Mouse (Mus musculus): ENCODE measurements around the gene Zfp280c. TPM values are rescaled to one million over a fixed set of nuclear protein-coding genes. Genes with fewer than 3 reads are reported as not detected.

Zfp280c gene
- polyA plus RNA-seq, 1 experiment from 2014 or later = 19.1 TPM

DNA sequence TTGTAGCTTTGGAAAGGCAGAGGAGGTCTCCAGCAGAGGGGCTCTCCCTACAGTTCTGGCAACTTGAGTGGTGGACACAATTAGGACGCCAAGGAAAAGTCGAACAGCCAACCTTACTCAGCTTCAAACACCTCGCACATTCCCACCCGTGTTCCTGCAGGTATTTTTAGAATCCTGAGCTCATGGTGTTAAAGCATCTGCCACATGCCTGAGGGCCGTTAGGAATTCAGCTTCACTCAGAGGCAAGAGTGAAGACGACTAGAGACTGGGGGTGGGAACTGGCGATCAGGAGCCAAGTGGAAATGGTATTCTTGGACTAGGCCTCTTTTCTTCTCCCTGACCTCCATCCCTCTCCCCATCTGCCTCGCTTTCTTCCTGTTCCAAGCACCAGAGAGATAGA is 68.4 kb downstream of the Zfp280c start:
- no peak overlapping the region for H3K4me3 ChIP-seq
- no peak overlapping the region for H3K27ac ChIP-seq
- no peak overlapping the region for H3K4me2 ChIP-seq (replicated peaks)
- H3K9ac ChIP-seq = no peak overlapping the region
- H3K4me1 ChIP-seq = no peaks in the 10 kb centered on the region
- no peaks in the 10 kb centered on the region for H3K36me3 ChIP-seq
- WGBS = 46% methylated on average over 8 of the region's 8 CpGs
- ATAC-seq (ENCODE audit: insufficient number of reproducible peaks, insufficient read depth, low FRiP score, low TSS enrichment) = no peak
- H3K27me3 ChIP-seq = no peaks in the 10 kb centered on the region
- H3K9me3 ChIP-seq = no peaks in the 10 kb centered on the region

DNA sequence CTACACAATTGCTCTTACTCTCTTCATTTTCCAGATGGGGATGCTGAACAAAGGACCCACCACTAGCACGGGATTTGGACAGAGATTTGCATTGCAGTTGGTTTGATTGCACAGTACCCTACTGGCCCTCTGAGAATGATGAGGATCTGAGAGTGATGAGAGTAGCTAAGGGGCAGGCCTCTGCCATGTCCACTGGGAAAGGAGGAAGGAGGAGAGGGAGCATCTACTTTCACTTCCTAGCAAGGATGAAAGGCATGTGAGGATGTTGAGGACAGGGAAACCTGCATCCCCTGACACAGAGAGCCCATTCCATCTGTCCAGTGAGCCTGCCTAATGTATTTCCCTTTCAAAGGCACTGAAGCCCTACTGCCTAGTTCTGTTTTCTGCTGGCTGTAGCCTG is 69.0 kb downstream of the Zfp280c start:
- no peaks in the 10 kb centered on the region for H3K9me3 ChIP-seq
- H3K27me3 ChIP-seq = no peaks in the 10 kb centered on the region
- H3K27ac ChIP-seq = no peak overlapping the region
- no peak overlapping the region for H3K4me3 ChIP-seq
- no peak for ATAC-seq (ENCODE audit: insufficient number of reproducible peaks, insufficient read depth, low FRiP score, low TSS enrichment)
- no peaks in the 10 kb centered on the region for H3K36me3 ChIP-seq
- H3K4me2 ChIP-seq (replicated peaks) = no peak overlapping the region
- H3K9ac ChIP-seq = no peak overlapping the region
- H3K4me1 ChIP-seq = no peaks in the 10 kb centered on the region
- WGBS = 72% methylated on average over 1 of the region's 1 CpGs

DNA sequence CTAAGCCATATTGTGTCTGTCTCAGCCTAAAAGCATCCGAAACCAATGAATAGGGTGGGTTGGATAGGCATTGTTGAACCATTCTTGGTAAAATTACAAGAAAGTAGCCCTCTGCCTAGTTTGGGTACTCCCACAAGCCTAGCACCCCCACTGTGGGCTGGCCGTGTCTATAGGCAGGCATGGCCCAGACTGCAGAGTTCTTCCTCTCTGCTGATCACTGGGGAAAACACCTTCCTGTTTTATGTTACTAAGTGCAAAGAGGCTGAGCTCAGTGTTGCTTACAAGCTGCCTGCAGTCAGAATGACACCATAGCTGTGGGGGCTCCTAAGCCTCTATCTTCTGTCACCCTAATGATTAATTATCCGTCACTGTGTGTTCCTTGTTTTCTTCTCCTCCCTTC is 70.8 kb downstream of the Zfp280c start:
- no peak overlapping the region for H3K4me3 ChIP-seq
- no peaks in the 10 kb centered on the region for H3K9me3 ChIP-seq
- H3K9ac ChIP-seq = no peak overlapping the region
- no peaks in the 10 kb centered on the region for H3K27me3 ChIP-seq
- H3K27ac ChIP-seq = no peak overlapping the region
- no peaks in the 10 kb centered on the region for H3K4me1 ChIP-seq
- H3K36me3 ChIP-seq = no peaks in the 10 kb centered on the region
- no peak overlapping the region for H3K4me2 ChIP-seq (replicated peaks)
- ATAC-seq (ENCODE audit: insufficient number of reproducible peaks, insufficient read depth, low FRiP score, low TSS enrichment) = no peak
- WGBS = 65% methylated on average over 3 of the region's 3 CpGs

- no peak for ATAC-seq (ENCODE audit: insufficient number of reproducible peaks, insufficient read depth, low FRiP score, low TSS enrichment)
- WGBS = 72% methylated on average over 3 of the region's 3 CpGs
Observed at GRCm38 (mm10) chrX:48521651-48522050, 72.7 kb downstream of the Zfp280c start.

GRCm38 (mm10) chrX:48519549-48520085 is 74.7 kb downstream of the Zfp280c start:
- no peak; the same call in 1 of the 2 replicates for ATAC-seq (ENCODE audit: insufficient number of reproducible peaks, insufficient read depth, low FRiP score, low TSS enrichment)
- 18% methylated on average over 20 of the region's 20 CpGs for WGBS
- Histone ChIP-seq H3K27ac (no peak overlapping the region), H3K9me3 (no peaks in the 10 kb centered on the region), H3K9ac (peak overlapping the region; percentile 56), H3K27me3 (no peaks in the 10 kb centered on the region), H3K4me2 (replicated peaks) (peak overlapping the region; percentile 65), H3K4me3 (peak overlapping the region; percentile 44), H3K4me1 (no peaks in the 10 kb centered on the region), H3K36me3 (no peaks in the 10 kb centered on the region)

More at GRCm38 (mm10) chrX:48521651-48522050, 72.7 kb downstream of the Zfp280c start:
- Histone ChIP-seq H3K27ac (no peak overlapping the region), H3K4me1 (no peaks in the 10 kb centered on the region), H3K4me2 (replicated peaks) (no peak overlapping the region), H3K36me3 (no peaks in the 10 kb centered on the region), H3K9me3 (no peaks in the 10 kb centered on the region), H3K27me3 (no peaks in the 10 kb centered on the region), H3K9ac (no peak overlapping the region), H3K4me3 (no peak overlapping the region)

DNA sequence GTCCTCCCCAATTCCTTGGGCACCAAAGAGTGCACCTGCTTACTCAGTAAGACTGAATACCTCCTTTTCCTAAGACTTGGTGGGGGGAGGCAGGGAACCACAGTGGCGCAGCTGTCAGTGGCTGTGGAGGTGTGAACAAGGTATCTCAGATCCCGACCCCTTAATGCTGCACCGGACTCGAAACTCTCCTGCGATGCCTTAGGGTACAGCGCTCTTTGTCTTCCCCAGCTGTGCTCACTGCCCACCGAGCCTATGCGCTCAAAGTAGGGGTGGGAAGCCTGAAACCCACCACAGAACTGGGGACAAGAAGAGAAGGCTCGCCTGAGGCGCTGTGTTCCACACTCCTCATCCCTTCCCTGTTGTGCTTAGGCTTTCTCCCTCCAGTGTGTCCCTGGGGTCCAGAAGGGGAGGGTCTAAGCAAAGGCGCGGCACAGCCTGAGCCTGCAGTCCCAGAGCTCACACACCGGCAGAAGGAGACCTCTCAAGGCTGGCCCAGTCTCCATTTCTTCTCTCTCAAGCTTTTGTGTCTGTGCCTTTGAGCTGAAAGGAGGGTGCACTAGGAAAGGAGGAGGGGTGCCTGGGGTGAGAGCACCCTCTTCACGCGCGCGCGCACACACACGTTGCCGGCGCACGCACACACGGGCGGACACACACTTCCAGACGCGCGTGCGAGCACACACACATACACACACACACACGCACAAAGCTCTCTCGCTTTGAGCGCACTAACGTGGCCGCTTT is 75.3 kb downstream of the Zfp280c start, which contains the start of gene Rab33a:
Rab33a (plus strand) TSS at position 478 of the 741 bp plus-strand sequence.
- Histone ChIP-seq H3K4me2 (replicated peaks) (peak within 1 kb of the TSS; percentile 65), H3K4me3 (peak within 1 kb of the TSS; percentile 44), H3K9me3 (no peaks in the 10 kb centered on the region), H3K36me3 (no peaks in the 10 kb centered on the region), H3K9ac (peak within 1 kb of the TSS; percentile 56), H3K27me3 (no peaks in the 10 kb centered on the region), H3K27ac (no peak within 1 kb of the TSS), H3K4me1 (no peaks in the 10 kb centered on the region)
- 25% methylated on average over 33 of the region's 33 CpGs for WGBS
- ATAC-seq (ENCODE audit: insufficient number of reproducible peaks, insufficient read depth, low FRiP score, low TSS enrichment) = peak; percentile 86; the same call in 1 of the 2 replicates

DNA sequence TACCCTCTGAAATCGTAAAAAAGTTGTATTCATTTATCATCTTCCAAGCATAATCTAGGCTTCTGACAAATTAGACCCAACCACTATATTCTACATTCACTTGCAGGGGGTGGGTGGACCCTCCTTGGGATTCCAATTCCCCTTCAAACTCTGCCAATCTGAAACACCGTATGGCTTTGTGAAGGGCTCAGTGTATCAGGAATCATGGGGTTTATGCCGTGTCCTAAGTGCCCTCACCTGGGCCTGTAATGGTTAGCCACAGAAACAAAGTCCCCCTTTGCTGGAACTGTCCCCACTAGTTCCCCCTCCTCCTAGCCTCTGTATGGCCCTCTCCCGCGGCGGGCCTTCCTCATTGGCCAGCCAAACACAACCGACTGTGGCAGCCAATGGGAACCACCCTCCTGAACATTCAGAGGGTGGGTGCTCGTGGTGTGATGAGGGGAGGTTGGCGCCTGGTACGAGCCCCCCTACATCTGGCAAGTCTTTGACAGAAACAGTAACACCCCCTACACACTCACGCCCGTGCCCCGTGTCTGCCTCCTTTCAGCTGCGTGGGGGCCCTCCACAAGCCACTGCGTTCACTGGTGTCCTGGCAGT is 76.0 kb downstream of the Zfp280c start:
- Histone ChIP-seq H3K4me1 (no peaks in the 10 kb centered on the region), H3K4me2 (replicated peaks) (peak overlapping the region; percentile 65), H3K36me3 (no peaks in the 10 kb centered on the region), H3K4me3 (peak overlapping the region; percentile 44), H3K27me3 (no peaks in the 10 kb centered on the region), H3K9me3 (no peaks in the 10 kb centered on the region), H3K9ac (no peak overlapping the region), H3K27ac (no peak overlapping the region)
- WGBS = 42% methylated on average over 15 of the region's 15 CpGs
- ATAC-seq (ENCODE audit: insufficient number of reproducible peaks, insufficient read depth, low FRiP score, low TSS enrichment) = peak; percentile 73; the same call in 1 of the 2 replicates

DNA sequence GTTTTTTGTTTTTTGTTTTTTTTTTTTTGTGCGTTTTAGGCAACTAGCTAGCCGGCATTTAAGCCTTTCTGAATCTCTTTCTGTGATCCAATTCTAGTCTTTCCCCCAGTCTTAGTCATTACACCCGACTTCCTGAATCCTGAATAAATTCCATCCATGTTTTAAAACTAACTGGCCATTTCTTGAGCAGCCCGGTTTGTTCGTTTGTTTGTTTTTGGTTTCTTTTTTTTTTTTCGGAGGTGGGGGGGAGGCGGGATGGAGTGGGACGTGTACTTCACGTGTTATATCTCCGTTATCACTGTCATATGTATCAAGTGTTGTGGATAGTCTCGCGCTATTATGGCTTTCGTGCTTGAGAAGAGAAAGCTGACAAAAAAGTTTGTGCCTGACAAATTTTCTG is 80.5 kb downstream of the Zfp280c start:
- Histone ChIP-seq H3K27ac (no peak overlapping the region), H3K9ac (no peak overlapping the region)

GRCm38 (mm10) chrX:48513166-48513807 is 81.0 kb downstream of the Zfp280c start, which contains the start of gene Aifm1:
TSS of gene Aifm1 (minus strand) at chrX:48513563.
- H3K9ac ChIP-seq = peak within 1 kb of the TSS; percentile 60
- 18% methylated on average over 45 of the region's 45 CpGs for WGBS
- peak; percentile 97 for ATAC-seq (ENCODE audit: insufficient number of reproducible peaks, insufficient read depth, low FRiP score, low TSS enrichment)
- H3K4me2 ChIP-seq (replicated peaks) = peak within 1 kb of the TSS; percentile 53
- H3K4me3 ChIP-seq = peak within 1 kb of the TSS; percentile 55
- H3K27me3 ChIP-seq = no peaks in the 10 kb centered on the region
- H3K4me1 ChIP-seq = peaks cover 5% of the 10 kb centered on the region; the same call in 1 of the 2 replicates
- no peaks in the 10 kb centered on the region for H3K9me3 ChIP-seq
- H3K36me3 ChIP-seq = no peaks in the 10 kb centered on the region
- no peak within 1 kb of the TSS for H3K27ac ChIP-seq

More for the DNA sequence above, 80.5 kb downstream of the Zfp280c start:
- no peak for ATAC-seq (ENCODE audit: insufficient number of reproducible peaks, insufficient read depth, low FRiP score, low TSS enrichment)
- no peaks in the 10 kb centered on the region for H3K36me3 ChIP-seq
- peaks cover 5% of the 10 kb centered on the region; the same call in 1 of the 2 replicates for H3K4me1 ChIP-seq
- peak overlapping the region; percentile 55 for H3K4me3 ChIP-seq
- WGBS = 21% methylated on average over 13 of the region's 13 CpGs
- H3K4me2 ChIP-seq (replicated peaks) = peak overlapping the region; percentile 41
- no peaks in the 10 kb centered on the region for H3K27me3 ChIP-seq
- H3K9me3 ChIP-seq = no peaks in the 10 kb centered on the region

DNA sequence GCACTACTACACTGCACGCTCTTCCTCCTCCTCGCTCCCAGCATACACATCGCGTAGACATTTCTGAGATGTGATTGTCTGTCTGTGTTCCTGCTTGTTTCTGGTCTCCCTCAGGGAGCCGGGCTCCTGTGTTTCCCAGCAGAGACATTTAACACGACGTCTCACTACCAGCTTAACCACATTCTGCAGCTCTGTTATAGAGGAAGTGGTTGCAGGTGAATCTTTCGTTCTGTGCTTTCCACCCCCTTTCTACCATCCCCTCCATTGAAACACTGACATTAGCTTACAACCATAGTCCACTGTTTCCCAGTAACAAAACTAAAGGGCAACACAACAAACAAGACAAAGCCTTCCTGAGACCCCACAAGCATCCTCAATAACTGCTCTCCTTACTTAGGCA is 100.5 kb downstream of the Zfp280c start:
- Histone ChIP-seq H3K27ac (no peak overlapping the region), H3K36me3 (peaks cover 17% of the 10 kb centered on the region; the same call in 1 of the 2 replicates), H3K4me3 (no peak overlapping the region), H3K9me3 (no peaks in the 10 kb centered on the region), H3K9ac (no peak overlapping the region), H3K27me3 (no peaks in the 10 kb centered on the region), H3K4me1 (no peaks in the 10 kb centered on the region), H3K4me2 (replicated peaks) (no peak overlapping the region)
- WGBS = 89% methylated on average over 8 of the region's 8 CpGs
- ATAC-seq (ENCODE audit: insufficient number of reproducible peaks, insufficient read depth, low FRiP score, low TSS enrichment) = no peak

Measured in embryonic facial prominence, embryonic 12.5 days (tissue).